Mouse (Mus musculus): Measurements from ENCODE around the gene Tctex1d2. TPM values are rescaled to one million over a fixed set of nuclear protein-coding genes. Genes with fewer than 3 reads are reported as not detected.

Tctex1d2 gene
- polyA plus RNA-seq, 1 experiment from 2014 or later, result 32.5 TPM

DNA sequence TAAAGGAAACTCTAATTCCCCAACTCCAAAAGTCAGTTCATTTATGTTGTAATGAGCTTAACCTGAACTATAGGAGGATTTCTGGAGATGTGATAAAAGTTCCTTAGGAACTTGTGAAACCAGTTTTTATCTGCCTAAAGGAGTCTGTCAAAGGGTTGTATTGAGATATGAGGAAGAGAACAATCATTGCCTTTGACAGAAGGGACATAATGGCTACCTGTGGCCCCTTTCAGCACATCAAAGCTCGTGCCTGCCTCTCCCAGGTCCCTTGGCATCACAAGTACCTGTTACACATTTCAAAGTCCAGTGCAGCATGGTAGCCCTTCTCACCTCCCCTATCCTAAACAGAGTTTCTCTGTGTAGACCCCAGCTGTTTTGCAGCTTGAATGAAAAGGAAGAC lies 2.0 kb upstream of the Tctex1d2 start:
- Histone ChIP-seq H3K9ac (ENCODE audit: low read depth, low read length) (no peak overlapping the region), H3K4me2 (replicated peaks; ENCODE audit: low read depth, low read length) (no peak overlapping the region), H3K27me3 (ENCODE audit: control insufficient read depth, insufficient read depth, low read length) (no peaks in the 10 kb centered on the region), H3K9me3 (ENCODE audit: control insufficient read depth, low read length) (no peaks in the 10 kb centered on the region), H3K4me1 (ENCODE audit: control insufficient read depth, insufficient read depth, low read length) (0 out of 2 replicates have a peak, but pooled peaks cover 4% of the 10 kb centered on the region), H3K27ac (ENCODE audit: low read depth, low read length) (no peak overlapping the region), H3K36me3 (ENCODE audit: control insufficient read depth, insufficient read depth, low read length) (no peaks in the 10 kb centered on the region), H3K4me3 (ENCODE audit: low read length) (no peak overlapping the region)
- 67% methylated on average over 1 of the region's 1 CpGs for WGBS
- ATAC-seq (ENCODE audit: low FRiP score, low TSS enrichment), result no peak

DNA sequence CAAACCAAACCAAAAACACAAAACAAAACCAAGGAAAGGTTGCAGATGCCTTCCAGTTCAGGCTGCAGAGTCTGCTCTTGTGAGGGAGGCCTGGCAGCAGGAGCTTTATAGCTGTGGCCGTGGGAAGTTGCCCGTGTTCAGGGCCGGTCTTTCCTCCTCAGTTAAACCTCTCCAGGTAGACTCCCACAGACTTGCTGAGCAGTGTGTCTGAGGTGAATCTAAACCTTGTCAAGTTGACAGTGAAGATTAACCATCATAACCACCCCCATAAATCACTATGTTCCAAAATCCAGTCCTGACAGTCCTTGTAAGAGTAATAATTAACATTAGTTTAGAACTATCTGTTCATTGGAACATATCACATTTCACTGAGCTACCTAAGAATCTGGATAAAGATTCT lies 8.0 kb downstream of the Tctex1d2 start:
- Histone ChIP-seq H3K27me3 (ENCODE audit: control insufficient read depth, insufficient read depth, low read length) (no peaks in the 10 kb centered on the region), H3K9me3 (ENCODE audit: control insufficient read depth, low read length) (no peaks in the 10 kb centered on the region), H3K4me3 (ENCODE audit: low read length) (no peak overlapping the region), H3K4me2 (replicated peaks; ENCODE audit: low read depth, low read length) (no peak overlapping the region), H3K9ac (ENCODE audit: low read depth, low read length) (no peak overlapping the region), H3K27ac (ENCODE audit: low read depth, low read length) (no peak overlapping the region), H3K36me3 (ENCODE audit: control insufficient read depth, insufficient read depth, low read length) (no peaks in the 10 kb centered on the region), H3K4me1 (ENCODE audit: control insufficient read depth, insufficient read depth, low read length) (0 out of 2 replicates have a peak, but pooled peaks cover 3% of the 10 kb centered on the region)
- ATAC-seq (ENCODE audit: low FRiP score, low TSS enrichment), result no peak
- 80% methylated on average over 3 of the region's 3 CpGs for WGBS

DNA sequence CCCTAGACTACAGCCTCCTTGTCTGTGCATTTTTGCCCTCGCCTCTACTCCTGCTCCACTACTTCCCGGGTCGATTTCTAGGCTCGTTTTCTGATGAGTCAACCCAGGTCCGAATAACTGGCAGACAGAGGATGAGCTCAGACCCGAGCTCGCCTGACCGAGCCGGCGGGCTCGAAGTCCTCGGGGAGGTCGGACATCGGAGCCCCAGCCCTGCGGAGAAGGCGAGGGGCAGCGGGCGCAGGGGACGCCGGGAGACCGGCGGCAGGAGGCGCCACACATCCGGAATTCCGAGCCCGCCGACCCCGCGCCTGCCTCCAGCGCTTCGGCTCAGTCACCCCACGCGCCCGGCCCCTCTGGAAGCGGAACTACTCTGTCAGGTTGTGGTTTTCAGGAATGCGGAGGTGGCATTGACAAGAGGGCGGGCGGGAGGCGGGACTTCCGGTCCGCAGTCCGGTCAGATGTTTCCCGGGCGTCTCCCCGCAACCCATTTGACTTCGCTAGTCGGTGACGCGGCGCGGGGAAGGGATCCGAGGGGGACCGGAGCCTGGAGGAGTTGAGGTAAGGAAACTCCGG lies 11.1 kb downstream of the Tctex1d2 start, which contains the start of gene Pcyt1a:
Pcyt1a (plus strand) TSS at position 448 of the 573 bp plus-strand sequence.
- under 1% methylated on average over 49 of the region's 54 CpGs for WGBS
- H3K9ac ChIP-seq (ENCODE audit: low read depth, low read length), result peak within 1 kb of the TSS; percentile 79
- peak within 1 kb of the TSS; percentile 83 for H3K4me3 ChIP-seq (ENCODE audit: low read length)
- H3K4me2 ChIP-seq (replicated peaks; ENCODE audit: low read depth, low read length), result peak within 1 kb of the TSS; percentile 93
- H3K27ac ChIP-seq (ENCODE audit: low read depth, low read length), result peak within 1 kb of the TSS; percentile 82; the same call in 1 of the 2 replicates
- H3K36me3 ChIP-seq (ENCODE audit: control insufficient read depth, insufficient read depth, low read length), result no peaks in the 10 kb centered on the region
- H3K4me1 ChIP-seq (ENCODE audit: control insufficient read depth, insufficient read depth, low read length), result 0 out of 2 replicates have a peak, but pooled peaks cover 3% of the 10 kb centered on the region
- H3K9me3 ChIP-seq (ENCODE audit: control insufficient read depth, low read length), result no peaks in the 10 kb centered on the region
- no peaks in the 10 kb centered on the region for H3K27me3 ChIP-seq (ENCODE audit: control insufficient read depth, insufficient read depth, low read length)
- ATAC-seq (ENCODE audit: low FRiP score, low TSS enrichment), result peak; percentile 98

DNA sequence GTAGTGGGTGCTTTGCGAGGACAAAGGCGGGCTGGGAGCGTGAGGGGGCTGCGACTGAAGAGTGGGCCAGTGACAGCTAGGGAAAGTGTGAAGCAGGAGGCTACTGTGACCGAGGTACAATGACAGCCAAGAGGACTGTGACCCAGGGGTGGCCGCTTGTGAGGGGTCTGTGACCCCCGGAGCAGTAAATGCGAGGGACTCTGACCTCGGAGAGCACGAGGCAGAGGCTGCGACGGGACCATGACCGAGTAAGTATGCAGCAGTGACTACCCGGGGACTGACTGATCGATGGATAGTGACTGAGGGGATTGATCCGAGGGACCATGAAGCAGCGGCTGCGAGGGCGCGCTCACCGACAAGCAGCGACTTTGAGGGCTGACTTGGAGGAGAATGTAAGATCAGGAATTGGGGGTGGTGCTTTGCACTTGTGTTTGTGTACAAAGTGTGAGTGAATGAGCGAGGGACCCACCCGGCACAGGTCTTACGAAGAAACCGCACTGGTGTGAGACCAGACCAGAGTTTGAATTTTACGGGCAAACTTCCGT lies 11.6 kb downstream of the Tctex1d2 start:
- Histone ChIP-seq H3K27ac (ENCODE audit: low read depth, low read length) (peak overlapping the region; percentile 30; the same call in 1 of the 2 replicates), H3K4me2 (replicated peaks; ENCODE audit: low read depth, low read length) (peak overlapping the region; percentile 93), H3K9me3 (ENCODE audit: control insufficient read depth, low read length) (no peaks in the 10 kb centered on the region), H3K9ac (ENCODE audit: low read depth, low read length) (peak overlapping the region; percentile 79), H3K4me3 (ENCODE audit: low read length) (peak overlapping the region; percentile 83), H3K27me3 (ENCODE audit: control insufficient read depth, insufficient read depth, low read length) (no peaks in the 10 kb centered on the region), H3K36me3 (ENCODE audit: control insufficient read depth, insufficient read depth, low read length) (no peaks in the 10 kb centered on the region), H3K4me1 (ENCODE audit: control insufficient read depth, insufficient read depth, low read length) (0 out of 2 replicates have a peak, but pooled peaks cover 3% of the 10 kb centered on the region)
- ATAC-seq (ENCODE audit: low FRiP score, low TSS enrichment), result peak; percentile 8; the same call in 1 of the 2 replicates
- 2% methylated on average over 28 of the region's 28 CpGs for WGBS

DNA sequence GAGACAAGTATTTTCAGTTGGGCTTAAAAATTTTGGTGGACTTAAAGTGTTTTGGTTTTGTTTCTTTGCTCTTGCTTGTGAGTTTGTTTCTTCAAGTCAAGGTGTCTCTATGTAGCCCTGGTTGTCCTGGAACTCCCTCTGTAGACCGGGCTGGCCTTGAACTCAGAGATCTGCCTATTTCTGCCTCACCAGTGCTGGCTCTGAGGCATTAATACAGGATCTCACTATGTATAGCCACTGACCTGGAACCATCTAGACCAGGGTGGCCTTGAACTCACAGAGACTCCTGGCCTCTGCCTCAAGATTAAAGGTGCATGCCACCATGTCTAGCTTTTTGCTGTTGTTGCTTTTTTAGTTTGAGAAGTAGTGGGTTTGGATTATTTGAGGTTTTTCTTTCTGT lies 12.4 kb downstream of the Tctex1d2 start:
- WGBS, result 88% methylated on average over 1 of the region's 1 CpGs
- no peak for ATAC-seq (ENCODE audit: low FRiP score, low TSS enrichment)
- no peaks in the 10 kb centered on the region for H3K9me3 ChIP-seq (ENCODE audit: control insufficient read depth, low read length)
- no peaks in the 10 kb centered on the region for H3K27me3 ChIP-seq (ENCODE audit: control insufficient read depth, insufficient read depth, low read length)
- H3K27ac ChIP-seq (ENCODE audit: low read depth, low read length), result no peak overlapping the region
- no peak overlapping the region for H3K9ac ChIP-seq (ENCODE audit: low read depth, low read length)
- H3K4me1 ChIP-seq (ENCODE audit: control insufficient read depth, insufficient read depth, low read length), result 0 out of 2 replicates have a peak, but pooled peaks cover 3% of the 10 kb centered on the region
- H3K4me2 ChIP-seq (replicated peaks; ENCODE audit: low read depth, low read length), result peak overlapping the region; percentile 93; the same call in 1 of the 2 replicates
- H3K36me3 ChIP-seq (ENCODE audit: control insufficient read depth, insufficient read depth, low read length), result no peaks in the 10 kb centered on the region
- H3K4me3 ChIP-seq (ENCODE audit: low read length), result no peak overlapping the region; the same call in 1 of the 2 replicates

DNA sequence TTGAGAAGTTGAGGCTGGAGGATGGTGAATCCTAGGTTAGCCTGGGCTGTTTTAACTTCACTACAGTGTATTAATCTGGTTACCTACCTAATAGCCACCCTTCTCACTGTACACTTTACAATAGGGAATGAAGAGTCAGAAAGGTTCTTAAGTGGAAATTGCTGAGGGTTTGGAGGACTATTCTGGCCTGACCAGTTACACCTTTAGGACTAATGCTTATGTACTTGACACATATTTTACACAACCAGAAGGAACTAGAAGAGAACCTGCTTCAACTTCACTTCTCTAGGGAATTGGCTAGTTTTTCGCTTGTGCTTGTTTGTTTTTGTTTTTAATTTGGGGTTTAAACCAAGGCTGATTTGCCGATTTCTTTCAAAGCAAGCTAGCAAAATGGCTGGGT lies 13.6 kb downstream of the Tctex1d2 start:
- Histone ChIP-seq H3K4me3 (ENCODE audit: low read length) (no peak overlapping the region), H3K9me3 (ENCODE audit: control insufficient read depth, low read length) (no peaks in the 10 kb centered on the region), H3K4me2 (replicated peaks; ENCODE audit: low read depth, low read length) (no peak overlapping the region), H3K27me3 (ENCODE audit: control insufficient read depth, insufficient read depth, low read length) (no peaks in the 10 kb centered on the region), H3K36me3 (ENCODE audit: control insufficient read depth, insufficient read depth, low read length) (no peaks in the 10 kb centered on the region), H3K27ac (ENCODE audit: low read depth, low read length) (no peak overlapping the region), H3K4me1 (ENCODE audit: control insufficient read depth, insufficient read depth, low read length) (0 out of 2 replicates have a peak, but pooled peaks cover 3% of the 10 kb centered on the region), H3K9ac (ENCODE audit: low read depth, low read length) (no peak overlapping the region)
- ATAC-seq (ENCODE audit: low FRiP score, low TSS enrichment), result no peak
- 79% methylated on average over 2 of the region's 2 CpGs for WGBS

DNA sequence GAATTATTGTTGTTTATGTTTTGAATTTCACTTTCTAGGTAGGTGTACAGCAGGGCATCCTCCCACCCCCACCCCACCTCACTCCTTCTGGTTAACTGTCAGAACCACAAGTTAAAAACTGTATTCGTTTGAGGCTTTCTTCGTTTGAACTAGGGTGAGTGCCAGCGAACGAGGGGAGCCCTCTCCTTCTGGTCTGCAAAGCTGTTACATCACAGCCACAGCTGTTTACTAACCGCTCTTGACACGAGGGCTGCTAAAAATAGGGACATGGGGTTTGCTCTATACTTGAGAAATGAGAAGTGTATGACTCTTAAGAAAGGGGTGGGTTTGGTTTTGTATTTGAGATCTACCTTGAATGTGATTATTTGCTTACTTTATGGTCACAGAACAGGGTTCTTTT lies 14.6 kb downstream of the Tctex1d2 start:
- H3K4me3 ChIP-seq (ENCODE audit: low read length), result no peak overlapping the region
- ATAC-seq (ENCODE audit: low FRiP score, low TSS enrichment), result no peak
- no peak overlapping the region for H3K27ac ChIP-seq (ENCODE audit: low read depth, low read length)
- 0 out of 2 replicates have a peak, but pooled peaks cover 3% of the 10 kb centered on the region for H3K4me1 ChIP-seq (ENCODE audit: control insufficient read depth, insufficient read depth, low read length)
- H3K9me3 ChIP-seq (ENCODE audit: control insufficient read depth, low read length), result no peaks in the 10 kb centered on the region
- no peaks in the 10 kb centered on the region for H3K36me3 ChIP-seq (ENCODE audit: control insufficient read depth, insufficient read depth, low read length)
- WGBS, result 55% methylated on average over 6 of the region's 6 CpGs
- no peak overlapping the region for H3K4me2 ChIP-seq (replicated peaks; ENCODE audit: low read depth, low read length)
- H3K27me3 ChIP-seq (ENCODE audit: control insufficient read depth, insufficient read depth, low read length), result no peaks in the 10 kb centered on the region
- no peak overlapping the region for H3K9ac ChIP-seq (ENCODE audit: low read depth, low read length)

DNA sequence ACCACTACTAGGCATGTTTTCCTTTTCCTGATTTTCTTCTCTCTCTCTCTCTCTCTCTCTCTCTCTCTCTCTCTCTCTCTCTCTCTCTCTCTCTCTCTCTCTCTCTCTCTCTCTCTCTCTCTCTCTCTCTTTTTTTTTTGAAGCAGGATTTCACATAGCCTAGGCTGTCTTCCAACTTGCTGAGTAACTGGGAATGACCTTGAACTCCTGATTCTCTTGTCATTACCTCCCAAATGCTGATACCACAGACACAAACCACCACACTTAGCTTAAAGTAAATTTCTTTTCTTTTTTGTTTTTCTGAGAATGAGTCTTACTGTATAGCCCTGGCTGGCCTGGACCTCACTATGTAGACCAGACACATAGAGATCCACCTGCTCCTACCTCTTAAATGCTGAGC lies 15.2 kb downstream of the Tctex1d2 start:
- Histone ChIP-seq H3K4me3 (ENCODE audit: low read length) (no peak overlapping the region), H3K4me1 (ENCODE audit: control insufficient read depth, insufficient read depth, low read length) (0 out of 2 replicates have a peak, but pooled peaks cover 2% of the 10 kb centered on the region), H3K27me3 (ENCODE audit: control insufficient read depth, insufficient read depth, low read length) (no peaks in the 10 kb centered on the region), H3K27ac (ENCODE audit: low read depth, low read length) (no peak overlapping the region), H3K9ac (ENCODE audit: low read depth, low read length) (no peak overlapping the region), H3K9me3 (ENCODE audit: control insufficient read depth, low read length) (no peaks in the 10 kb centered on the region), H3K4me2 (replicated peaks; ENCODE audit: low read depth, low read length) (no peak overlapping the region), H3K36me3 (ENCODE audit: control insufficient read depth, insufficient read depth, low read length) (no peaks in the 10 kb centered on the region)
- no peak for ATAC-seq (ENCODE audit: low FRiP score, low TSS enrichment)

DNA sequence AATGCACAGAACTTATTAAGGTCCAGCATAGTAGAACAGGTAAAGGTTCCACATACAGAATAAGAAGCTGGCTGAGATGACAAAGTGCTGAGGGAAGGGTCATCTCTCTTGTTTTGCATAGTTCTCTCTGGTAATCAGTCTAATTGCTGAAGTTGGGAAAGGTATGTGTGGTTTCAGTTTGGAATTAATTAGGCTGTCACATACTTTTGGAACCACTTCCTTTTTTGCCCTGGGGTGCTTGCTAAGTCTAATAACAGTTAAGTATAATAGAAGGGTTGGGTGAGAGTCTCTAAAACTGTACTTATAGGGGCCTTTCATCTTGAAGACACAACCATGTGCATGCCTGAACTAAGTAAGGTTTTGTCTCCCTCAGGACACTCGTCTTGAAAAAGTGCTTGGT lies 17.2 kb downstream of the Tctex1d2 start:
- Histone ChIP-seq H3K4me1 (ENCODE audit: control insufficient read depth, insufficient read depth, low read length) (no peaks in the 10 kb centered on the region), H3K9me3 (ENCODE audit: control insufficient read depth, low read length) (no peaks in the 10 kb centered on the region), H3K36me3 (ENCODE audit: control insufficient read depth, insufficient read depth, low read length) (no peaks in the 10 kb centered on the region), H3K4me3 (ENCODE audit: low read length) (no peak overlapping the region), H3K27ac (ENCODE audit: low read depth, low read length) (no peak overlapping the region), H3K9ac (ENCODE audit: low read depth, low read length) (no peak overlapping the region), H3K27me3 (ENCODE audit: control insufficient read depth, insufficient read depth, low read length) (no peaks in the 10 kb centered on the region), H3K4me2 (replicated peaks; ENCODE audit: low read depth, low read length) (no peak overlapping the region)
- 75% methylated on average over 1 of the region's 1 CpGs for WGBS
- no peak for ATAC-seq (ENCODE audit: low FRiP score, low TSS enrichment)
